In genomic region chr17:21567696-21568095, GRCm38 (mm10) we compare ENCODE assay signal across 8 mouse cellular contexts. TPM values are rescaled to one million over a fixed set of nuclear protein-coding genes. Genes with fewer than 3 reads are reported as not detected.
DNase-seq lines count a peak whose midpoint lies in the region; ATAC-seq lines count a peak whose summit lies in the region.

No protein-coding gene starts in this region.

- 0 out of 2 replicates have a peak, but pooled peaks cover 3% of the 10 kb centered on the region for H3K36me3 ChIP-seq in embryonic facial prominence, embryonic 14.5 days (ENCODE audit: control insufficient read depth, insufficient read depth, low read length)
- no peaks in the 10 kb centered on the region for H3K36me3 ChIP-seq in hindbrain, embryonic 12.5 days
- peaks cover 3% of the 10 kb centered on the region; the same call in 1 of the 2 replicates for H3K36me3 ChIP-seq in liver, embryonic 13.5 days
- H3K36me3 ChIP-seq in neural tube, embryonic 14.5 days (ENCODE audit: control insufficient read depth, insufficient read depth, low read length) = no peaks in the 10 kb centered on the region

- H3K9ac ChIP-seq in embryonic facial prominence, embryonic 14.5 days (ENCODE audit: low read depth, low read length) = peak overlapping the region; percentile 38
- no peak overlapping the region for H3K9ac ChIP-seq in hindbrain, embryonic 12.5 days
- peak overlapping the region; percentile 81 for H3K9ac ChIP-seq in liver, embryonic 13.5 days
- H3K9ac ChIP-seq in neural tube, embryonic 14.5 days (replicated peaks; ENCODE audit: low read depth, low read length) = peak overlapping the region; percentile 32; the same call in 1 of the 2 replicates

- H3K4me2 ChIP-seq in embryonic facial prominence, embryonic 14.5 days (ENCODE audit: low read depth, low read length) = peak overlapping the region; percentile 66
- H3K4me2 ChIP-seq in hindbrain, embryonic 12.5 days (replicated peaks) = peak overlapping the region; percentile 58
- H3K4me2 ChIP-seq in liver, embryonic 13.5 days = peak overlapping the region; percentile 62
- H3K4me2 ChIP-seq in neural tube, embryonic 14.5 days (ENCODE audit: low read depth, low read length) = peak overlapping the region; percentile 75

- peak overlapping the region; percentile 75 for H3K4me3 ChIP-seq in embryonic facial prominence, embryonic 14.5 days (ENCODE audit: low read depth, low read length)
- H3K4me3 ChIP-seq in hindbrain, embryonic 12.5 days = peak overlapping the region; percentile 51
- peak overlapping the region; percentile 78 for H3K4me3 ChIP-seq in liver, embryonic 13.5 days (replicated peaks)
- peak overlapping the region; percentile 68 for H3K4me3 ChIP-seq in neural tube, embryonic 14.5 days (ENCODE audit: low read depth, low read length)

- WGBS in embryonic facial prominence, embryonic 14.5 days = 16% methylated on average over 1 of the region's 1 CpGs
- 19% methylated on average over 1 of the region's 1 CpGs for WGBS in hindbrain, embryonic 12.5 days
- WGBS in liver, embryonic 13.5 days (ENCODE audit: insufficient replicate concordance) = 4% methylated on average over 1 of the region's 1 CpGs
- WGBS in neural tube, embryonic 14.5 days = 61% methylated on average over 1 of the region's 1 CpGs

- 0 out of 2 replicates have a peak overlapping the region, but pooled peaks have one; percentile 91 for H3K27ac ChIP-seq in embryonic facial prominence, embryonic 14.5 days (replicated peaks; ENCODE audit: low read depth, low read length)
- no peak overlapping the region for H3K27ac ChIP-seq in hindbrain, embryonic 12.5 days
- H3K27ac ChIP-seq in liver, embryonic 13.5 days = peak overlapping the region; percentile 66
- H3K27ac ChIP-seq in neural tube, embryonic 14.5 days (ENCODE audit: low read depth, low read length) = no peak overlapping the region

- no peaks in the 10 kb centered on the region for H3K9me3 ChIP-seq in embryonic facial prominence, embryonic 14.5 days (ENCODE audit: control insufficient read depth, low read length)
- no peaks in the 10 kb centered on the region for H3K9me3 ChIP-seq in hindbrain, embryonic 12.5 days (replicated peaks)
- no peaks in the 10 kb centered on the region for H3K9me3 ChIP-seq in liver, embryonic 13.5 days (replicated peaks)
- no peaks in the 10 kb centered on the region for H3K9me3 ChIP-seq in neural tube, embryonic 14.5 days (ENCODE audit: control insufficient read depth, low read length)

- peak; percentile 25 for DNase-seq in cerebellum, adult 11-12 months
- DNase-seq in Muller cell, postnatal 12 days (ENCODE audit: inconsistent ontology term) = peak; percentile 25
- peak; percentile 41 for DNase-seq in embryonic facial prominence, embryonic 14.5 days (ENCODE audit: low spot score)
- DNase-seq in liver, embryonic 13.5 days = peak; percentile 11
- DNase-seq in layer of hippocampus, postnatal 14 days (ENCODE audit: low spot score in 2 of 2) = no peak

- no peak for ATAC-seq in cerebellum, adult (ENCODE audit: insufficient number of reproducible peaks, low FRiP score, low TSS enrichment)
- no peak for ATAC-seq in embryonic facial prominence, embryonic 14.5 days (ENCODE audit: low read depth)
- 0 out of 2 replicates have a peak, but pooled peaks have one; percentile 13 for ATAC-seq in hindbrain, embryonic 12.5 days (ENCODE audit: low FRiP score)
- peak; percentile 16; the same call in 1 of the 2 replicates for ATAC-seq in liver, embryonic 13.5 days (ENCODE audit: low read depth)
- no peak for ATAC-seq in neural tube, embryonic 14.5 days (ENCODE audit: low read depth)

- H3K4me1 ChIP-seq in embryonic facial prominence, embryonic 14.5 days (ENCODE audit: control insufficient read depth, insufficient read depth, low read length) = peaks cover 8% of the 10 kb centered on the region
- H3K4me1 ChIP-seq in hindbrain, embryonic 12.5 days = peaks cover 9% of the 10 kb centered on the region
- peaks cover 19% of the 10 kb centered on the region for H3K4me1 ChIP-seq in liver, embryonic 13.5 days (replicated peaks)
- peaks cover 10% of the 10 kb centered on the region; the same call in 1 of the 2 replicates for H3K4me1 ChIP-seq in neural tube, embryonic 14.5 days (ENCODE audit: control insufficient read depth, insufficient read depth, low read length)

- H3K27me3 ChIP-seq in embryonic facial prominence, embryonic 14.5 days (replicated peaks; ENCODE audit: control insufficient read depth, insufficient read depth, low read length) = no peaks in the 10 kb centered on the region
- no peaks in the 10 kb centered on the region for H3K27me3 ChIP-seq in hindbrain, embryonic 12.5 days
- H3K27me3 ChIP-seq in liver, embryonic 13.5 days = no peaks in the 10 kb centered on the region
- no peaks in the 10 kb centered on the region for H3K27me3 ChIP-seq in neural tube, embryonic 14.5 days (ENCODE audit: control insufficient read depth, insufficient read depth, low read length)

RNA-seq across cellular contexts. Expression of gene Zfp948, which starts 0.9 kb away (rescaled TPM):
- polyA plus RNA-seq in embryonic facial prominence, embryonic 14.5 days (2014; fragmentation: Nextera tagmentation; extraction: Ambion mirVana) = 23.1 and 24.6 TPM in 2 replicates
- 15.7 and 17.1 TPM in 2 replicates for polyA plus RNA-seq in hindbrain, embryonic 12.5 days (2016; fragmentation: Nextera tagmentation; extraction: Ambion mirVana)
- 5.8 and 7.1 TPM in 2 replicates for polyA plus RNA-seq in liver, embryonic 13.5 days (2015; fragmentation: Nextera tagmentation; extraction: Ambion mirVana)
- 23.7 and 27.1 TPM in 2 replicates for polyA plus RNA-seq in neural tube, embryonic 14.5 days (2014; fragmentation: Nextera tagmentation; extraction: Ambion mirVana)
- total RNA-seq in layer of hippocampus, postnatal 14 days (2021) = 10 to 100 TPM; 12.9 to 13.4 TPM

RNA-seq across cellular contexts. Expression of gene Zfp52, which starts 32.4 kb away (rescaled TPM):
- 3.1 and 4.0 TPM in 2 replicates for polyA plus RNA-seq in embryonic facial prominence, embryonic 14.5 days (2014; fragmentation: Nextera tagmentation; extraction: Ambion mirVana)
- polyA plus RNA-seq in hindbrain, embryonic 12.5 days (2016; fragmentation: Nextera tagmentation; extraction: Ambion mirVana) = 2.7 and 3.3 TPM in 2 replicates
- polyA plus RNA-seq in liver, embryonic 13.5 days (2015; fragmentation: Nextera tagmentation; extraction: Ambion mirVana) = 0.92 and 1.5 TPM in 2 replicates
- polyA plus RNA-seq in neural tube, embryonic 14.5 days (2014; fragmentation: Nextera tagmentation; extraction: Ambion mirVana) = 1.5 and 2.3 TPM in 2 replicates
- 1 to 10 TPM; 6.9 to 7.2 TPM for total RNA-seq in layer of hippocampus, postnatal 14 days (2021)

Comparison
In these comparisons a context has a peak if more than half of its experiments do, and no peak if none do; other contexts are left out.
1. DNase-seq: peak in cerebellum, adult 11-12 months (single experiment), Muller cell, postnatal 12 days (single experiment), embryonic facial prominence, embryonic 14.5 days (single experiment) and liver, embryonic 13.5 days (single experiment); none in layer of hippocampus, postnatal 14 days (0 of 2).
2. ATAC-seq: peak in hindbrain, embryonic 12.5 days (single experiment) and liver, embryonic 13.5 days (single experiment); none in cerebellum, adult (single experiment), embryonic facial prominence, embryonic 14.5 days (single experiment) and neural tube, embryonic 14.5 days (single experiment).
3. H3K27ac ChIP-seq: peak in embryonic facial prominence, embryonic 14.5 days (single experiment) and liver, embryonic 13.5 days (single experiment); none in hindbrain, embryonic 12.5 days (single experiment) and neural tube, embryonic 14.5 days (single experiment).
4. Peak in every context shown above with its lines, with median percentiles within 50 percentile points of each other: H3K4me2 ChIP-seq and H3K4me3 ChIP-seq.